Mouse (Mus musculus) embryonic facial prominence, embryonic 11.5 days (tissue): Measurements from ENCODE around the gene Krtap5-2. TPM values are rescaled to one million over a fixed set of nuclear protein-coding genes. Genes with fewer than 3 reads are reported as not detected.
"Not testable (repeated sequence)": the region's sequence is repeated elsewhere in the genome, so short reads cannot be mapped to it uniquely, and the experiment has no call there.

Experiments used
- ATAC-seq: fragments of 200-750 bp; cut with Nextera tagmentation; replicated peaks from 2 replicates; pipeline ENCODE4 v1.8.0; 2017; ENCODE audit warnings: low read depth; ENCODE audit not compliant: insufficient number of reproducible peaks, low FRiP score, low TSS enrichment
- DNase-seq: peaks from one replicate; pipeline ENCODE4 v3.0.0-alpha.2; 2015; ENCODE audit warnings: low spot score
- H3K27ac ChIP-seq: fragments of 300-500 bp; sonication (generic); replicated peaks from 2 replicates; pipeline ENCODE4 v1.5.1; 2014; ENCODE audit warnings: mild to moderate bottlenecking, low read depth, low read length, control low read depth
- H3K27me3 ChIP-seq: fragments of 300-500 bp; sonication (generic); 2 replicates; pipeline ENCODE4 v1.6.1; 2014; ENCODE audit warnings: mild to moderate bottlenecking, low read length, moderate library complexity, mixed read lengths; ENCODE audit not compliant: control insufficient read depth, insufficient read depth
- H3K36me3 ChIP-seq: fragments of 300-500 bp; sonication (generic); replicated peaks from 2 replicates; pipeline ENCODE4 v1.6.1; 2014; ENCODE audit warnings: low read depth, mild to moderate bottlenecking, low read length, moderate library complexity, mixed read lengths; ENCODE audit not compliant: control insufficient read depth, insufficient read depth
- H3K4me1 ChIP-seq: fragments of 300-500 bp; sonication (generic); 2 replicates; pipeline ENCODE4 v1.6.1; 2014; ENCODE audit warnings: low read length, mixed read lengths; ENCODE audit not compliant: control insufficient read depth, insufficient read depth
- H3K4me2 ChIP-seq: fragments of 300-500 bp; sonication (generic); 2 replicates; pipeline ENCODE4 v1.6.1; 2014; ENCODE audit warnings: low read depth, mild to moderate bottlenecking, control low read depth, low read length, moderate library complexity
- H3K4me3 ChIP-seq: fragments of 300-500 bp; sonication (generic); 2 replicates; pipeline ENCODE4 v1.5.1; 2014; ENCODE audit warnings: low read depth, low read length, control low read depth
- H3K9ac ChIP-seq: fragments of 300-500 bp; sonication (generic); replicated peaks from 2 replicates; pipeline ENCODE4 v1.6.1; 2014; ENCODE audit warnings: mild to moderate bottlenecking, control low read depth, low read length
- H3K9me3 ChIP-seq: fragments of 300-500 bp; sonication (generic); replicated peaks from 2 replicates; pipeline ENCODE4 v1.6.1; 2016; ENCODE audit warnings: mild to moderate bottlenecking, low read length, inconsistent platforms, mixed read lengths; ENCODE audit not compliant: control insufficient read depth
- WGBS: fragments of 180-500 bp; shearing (Covaris S2); extraction: QIAGEN DNeasy Blood & Tissue Kit; methylation state at CpG from one replicate; pipeline ENCODE4 v1.1.7; 2014; 5-methylcytosine and 5-hydroxymethylcytosine counted together
- polyA plus RNA-seq: library from polyadenylated mRNA; unstranded; fragments of >200 nt; fragmentation: Nextera tagmentation; extraction: Ambion mirVana; gene quantifications from 2 replicates; pipeline ENCODE4 v1.2.1, GENCODE M21; 2014

The Krtap5-2 gene
- polyA plus RNA-seq, 1 experiment from 2014 or later = not detected

DNA sequence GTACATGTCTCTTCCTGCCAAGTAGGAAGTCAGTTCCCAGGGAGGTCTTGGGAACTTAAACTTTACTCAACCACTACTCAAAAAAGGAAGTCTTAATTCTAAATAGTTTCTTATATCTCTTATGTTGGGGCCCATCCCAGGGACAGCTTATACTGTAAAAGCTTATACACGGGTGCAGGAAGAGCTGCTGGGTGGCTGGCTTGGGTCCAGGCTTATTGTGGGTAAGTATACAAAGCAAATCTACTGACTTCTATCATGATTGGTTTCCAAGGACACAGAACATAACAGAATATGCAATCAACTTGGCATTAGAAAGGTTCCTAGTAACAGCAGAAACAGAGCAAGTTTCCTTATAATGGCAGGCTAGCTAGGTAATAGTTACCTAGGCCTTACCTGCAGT lies 20.5 kb downstream of the Krtap5-2 start:
- 74% methylated on average over 1 of the region's 1 CpGs for WGBS

DNA sequence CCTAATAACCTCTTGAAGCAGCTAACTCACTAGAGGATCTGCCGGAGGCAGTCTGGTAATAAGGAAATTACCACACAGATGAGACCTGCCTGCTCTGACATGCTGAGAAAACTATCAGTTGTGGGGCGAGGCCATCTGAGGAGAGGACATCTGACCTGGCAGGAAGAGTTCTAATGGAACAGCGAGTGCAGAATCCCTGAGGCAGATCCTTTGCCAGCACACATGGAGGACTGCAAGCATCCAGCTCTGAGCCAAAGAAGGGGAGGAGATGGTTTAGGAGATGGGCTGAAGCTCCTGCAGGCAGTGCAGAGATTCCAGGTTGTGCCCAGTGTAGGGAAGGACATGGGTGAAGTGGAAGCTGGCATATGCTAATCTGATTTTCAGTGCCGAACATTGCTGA lies 23.6 kb downstream of the Krtap5-2 start:
- H3K9ac ChIP-seq = no peak overlapping the region
- H3K36me3 ChIP-seq = no peaks in the 10 kb centered on the region
- H3K27me3 ChIP-seq = no peaks in the 10 kb centered on the region
- H3K9me3 ChIP-seq = no peaks in the 10 kb centered on the region
- H3K4me2 ChIP-seq = no peak overlapping the region
- H3K4me1 ChIP-seq = no peaks in the 10 kb centered on the region
- no peak overlapping the region for H3K27ac ChIP-seq
- no peak overlapping the region for H3K4me3 ChIP-seq
- DNase-seq = no peak
- WGBS = 74% methylated on average over 4 of the region's 4 CpGs
- ATAC-seq = no peak

More for the DNA sequence above, 20.5 kb downstream of the Krtap5-2 start:
- H3K36me3 ChIP-seq = no peaks in the 10 kb centered on the region
- DNase-seq (no peak), ATAC-seq (no peak)
- no peak overlapping the region for H3K27ac ChIP-seq
- H3K4me2 ChIP-seq = no peak overlapping the region
- no peaks in the 10 kb centered on the region for H3K9me3 ChIP-seq
- H3K4me3 ChIP-seq = no peak overlapping the region
- H3K4me1 ChIP-seq = no peaks in the 10 kb centered on the region
- H3K9ac ChIP-seq = no peak overlapping the region
- H3K27me3 ChIP-seq = no peaks in the 10 kb centered on the region

DNA sequence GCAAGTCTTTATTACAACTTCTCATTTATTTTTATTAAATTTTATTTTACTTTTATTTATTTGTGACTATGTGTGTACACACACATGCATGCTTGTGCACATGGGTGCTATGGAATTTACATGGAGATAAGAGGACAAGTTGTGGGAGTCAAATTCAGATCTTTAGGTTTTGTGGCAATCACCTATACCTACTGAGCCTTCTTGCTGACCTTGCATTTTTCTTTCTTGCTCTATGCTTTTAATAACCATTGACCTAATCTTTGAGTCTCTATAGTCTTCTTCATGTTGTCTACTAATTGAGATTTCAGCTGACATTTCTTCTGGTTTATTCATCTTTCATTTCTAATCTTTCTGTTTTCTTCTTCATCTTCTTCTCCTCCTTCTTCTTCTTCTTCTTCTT lies 27.2 kb downstream of the Krtap5-2 start:
- Histone ChIP-seq H3K4me2 (no peak overlapping the region), H3K36me3 (no peaks in the 10 kb centered on the region), H3K27me3 (no peaks in the 10 kb centered on the region), H3K27ac (no peak overlapping the region), H3K4me3 (no peak overlapping the region), H3K9ac (no peak overlapping the region), H3K4me1 (no peaks in the 10 kb centered on the region), H3K9me3 (no peaks in the 10 kb centered on the region)
- ATAC-seq (no peak), DNase-seq (no peak)

DNA sequence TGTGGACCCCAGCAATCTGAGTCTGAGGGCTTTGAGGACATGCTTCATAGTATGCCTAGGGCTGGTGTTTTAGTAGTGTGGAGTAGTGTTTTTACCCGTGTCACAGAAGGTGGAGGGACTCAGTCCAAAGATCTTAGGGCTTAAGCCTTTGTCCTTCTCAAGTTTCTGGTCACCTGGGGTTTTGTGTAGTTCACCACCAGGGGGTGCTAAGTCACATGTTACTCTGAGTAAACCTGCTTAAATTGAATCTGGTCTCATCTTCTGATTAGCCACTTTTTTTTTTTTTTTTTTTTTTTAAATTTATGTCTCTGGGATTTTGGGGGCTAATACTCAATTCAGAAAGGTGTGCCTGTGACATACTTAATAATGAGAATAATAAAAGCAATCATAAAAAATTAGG lies 29.8 kb downstream of the Krtap5-2 start:
- H3K9ac ChIP-seq = no peak overlapping the region
- 4% methylated on average over 1 of the region's 1 CpGs for WGBS
- DNase-seq (peak; percentile 82), ATAC-seq (no peak)
- no peak overlapping the region for H3K4me3 ChIP-seq
- H3K9me3 ChIP-seq = no peaks in the 10 kb centered on the region
- no peaks in the 10 kb centered on the region for H3K27me3 ChIP-seq
- no peak overlapping the region for H3K4me2 ChIP-seq
- no peaks in the 10 kb centered on the region for H3K36me3 ChIP-seq
- H3K27ac ChIP-seq = no peak overlapping the region
- no peaks in the 10 kb centered on the region for H3K4me1 ChIP-seq

DNA sequence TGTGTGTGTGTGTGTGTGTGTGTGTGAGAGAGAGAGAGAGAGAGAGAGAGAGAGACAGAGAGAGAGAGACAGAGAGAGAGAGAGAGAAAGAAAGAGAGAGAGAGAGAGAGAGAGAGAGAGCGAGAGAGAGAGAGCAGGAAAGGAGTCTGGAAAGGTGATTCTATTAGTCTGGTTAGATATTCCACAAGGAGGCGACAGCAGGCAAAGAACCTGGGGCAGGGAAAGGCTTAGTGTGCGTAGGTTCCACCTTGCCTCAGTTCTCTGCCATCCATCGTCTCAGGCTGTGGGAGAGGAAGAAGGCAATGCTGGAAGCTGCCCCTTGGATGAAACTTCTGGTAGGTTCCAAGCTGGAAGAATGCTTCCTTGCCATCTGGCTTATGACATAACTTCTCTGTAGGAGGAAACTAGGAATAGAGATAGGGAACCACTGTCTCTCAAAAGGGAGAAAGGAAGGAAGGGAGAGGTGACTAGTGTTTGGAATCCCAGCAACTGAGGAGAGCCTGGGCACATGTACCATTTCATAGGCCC lies 30.3 kb downstream of the Krtap5-2 start:
- WGBS = 50% methylated on average over 4 of the region's 4 CpGs
- no peaks in the 10 kb centered on the region for H3K9me3 ChIP-seq
- no peak overlapping the region for H3K4me3 ChIP-seq
- no peak overlapping the region for H3K27ac ChIP-seq
- DNase-seq = no peak
- ATAC-seq = no peak
- no peaks in the 10 kb centered on the region for H3K27me3 ChIP-seq
- no peak overlapping the region for H3K9ac ChIP-seq
- H3K4me1 ChIP-seq = no peaks in the 10 kb centered on the region
- no peaks in the 10 kb centered on the region for H3K36me3 ChIP-seq
- no peak overlapping the region for H3K4me2 ChIP-seq

DNA sequence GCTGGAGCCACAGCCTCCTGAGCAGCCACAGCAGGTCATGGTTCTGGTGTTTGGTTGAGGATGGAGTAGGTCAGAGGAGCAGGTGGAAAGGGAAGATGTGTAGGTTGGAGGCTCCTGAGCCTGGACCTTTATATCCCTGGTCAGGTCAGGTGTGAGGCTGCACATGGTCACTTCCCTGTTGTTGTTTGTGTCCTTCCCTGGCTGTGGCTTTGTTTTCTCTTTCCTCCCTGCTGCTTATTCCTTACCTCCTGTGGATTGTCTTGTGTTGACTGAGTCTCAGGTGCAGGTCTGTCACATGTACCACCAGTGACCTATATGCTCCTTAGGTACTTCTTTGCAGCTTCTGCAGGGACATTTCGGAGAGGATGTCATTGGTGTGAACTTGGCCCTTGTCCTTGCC lies 31.3 kb downstream of the Krtap5-2 start, which contains the start of gene Gm45337:
Gene Gm45337 (minus strand): TSS at position 101 of the 400 bp plus-strand sequence.
- no peak within 1 kb of the TSS for H3K9ac ChIP-seq
- no peaks in the 10 kb centered on the region for H3K27me3 ChIP-seq
- no peak within 1 kb of the TSS for H3K27ac ChIP-seq
- DNase-seq (no peak), ATAC-seq (no peak)
- H3K4me3 ChIP-seq = no peak within 1 kb of the TSS
- 76% methylated on average over 1 of the region's 1 CpGs for WGBS
- H3K4me2 ChIP-seq = no peak within 1 kb of the TSS
- H3K36me3 ChIP-seq = no peaks in the 10 kb centered on the region
- H3K9me3 ChIP-seq = no peaks in the 10 kb centered on the region
- no peaks in the 10 kb centered on the region for H3K4me1 ChIP-seq

DNA sequence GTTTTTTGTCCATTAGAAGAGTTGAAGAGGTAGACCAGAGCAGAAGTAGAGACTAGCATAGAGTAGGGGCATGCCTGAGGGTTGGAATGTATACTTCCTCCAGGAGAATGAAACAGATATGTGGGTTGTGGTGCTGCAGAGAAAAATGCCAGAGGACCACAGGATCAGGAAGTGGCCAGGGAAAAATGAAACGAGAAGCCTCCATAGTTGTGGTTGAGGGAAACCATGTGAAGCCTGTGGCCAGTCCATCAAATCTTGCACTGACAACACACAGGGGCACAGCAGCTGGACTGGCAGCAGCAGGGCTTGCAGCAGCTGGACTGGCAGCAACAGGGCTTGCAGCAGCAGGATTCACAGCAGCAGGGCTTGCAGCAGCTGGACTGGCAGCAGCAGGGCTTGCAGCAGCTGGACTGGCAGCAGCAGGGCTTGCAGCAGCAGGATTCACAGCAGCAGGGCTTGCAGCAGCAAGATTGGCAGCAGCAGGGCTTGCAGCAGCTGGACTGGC lies 32.2 kb downstream of the Krtap5-2 start:
- H3K27me3 ChIP-seq = not testable (repeated sequence)
- WGBS = 38% methylated on average over 1 of the region's 1 CpGs

DNA sequence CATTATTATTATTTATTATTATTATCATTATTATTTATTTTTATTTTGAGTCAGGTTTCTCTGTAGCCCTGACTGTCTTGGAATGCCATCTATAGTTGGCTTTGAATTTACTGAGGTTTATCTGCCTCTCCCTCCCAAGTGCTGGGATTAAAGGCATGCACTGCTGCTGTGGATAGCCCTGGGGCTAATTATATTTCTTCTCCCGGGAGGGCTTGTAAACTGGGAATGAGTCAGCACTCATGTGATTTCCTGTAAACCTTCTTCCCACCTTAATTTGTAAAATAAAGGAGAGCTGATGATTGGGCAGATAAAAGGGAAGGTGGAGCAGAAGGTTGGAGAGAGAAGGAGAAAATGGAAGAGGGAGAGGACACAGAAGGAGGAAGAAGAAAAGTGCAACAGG lies 35.1 kb downstream of the Krtap5-2 start:
- Histone ChIP-seq H3K27me3 (no peaks in the 10 kb centered on the region; the same call in 1 of the 2 replicates), H3K9ac (no peak overlapping the region), H3K4me1 (no peaks in the 10 kb centered on the region), H3K4me2 (no peak overlapping the region), H3K27ac (no peak overlapping the region), H3K36me3 (no peaks in the 10 kb centered on the region), H3K4me3 (no peak overlapping the region), H3K9me3 (no peaks in the 10 kb centered on the region)
- no peak for ATAC-seq
- DNase-seq = no peak
- 23% methylated on average over 1 of the region's 1 CpGs for WGBS

More for the DNA sequence above, 32.2 kb downstream of the Krtap5-2 start:
- H3K4me3 ChIP-seq, H3K9ac ChIP-seq, DNase-seq, H3K27ac ChIP-seq, H3K9me3 ChIP-seq, ATAC-seq, H3K36me3 ChIP-seq, H3K4me2 ChIP-seq, H3K4me1 ChIP-seq: not testable (repeated sequence)
